Mouse (Mus musculus) adrenal gland, adult 8-10 months (tissue): Measurements from ENCODE around the gene H2afy. TPM values are rescaled to one million over a fixed set of nuclear protein-coding genes. Genes with fewer than 3 reads are reported as not detected.

Experiments used
- DNase-seq: peaks from one replicate; pipeline ENCODE4 v3.0.0; 2022
- total RNA-seq, 4 experiments: library from RNA; stranded (reverse); gene quantifications; 2 replicates each; pipeline ENCODE4 v1.2.4; 2022

Gene H2afy
- total RNA-seq, 4 experiments from 2014 or later, result 130 to 162 (median 139) TPM

DNA sequence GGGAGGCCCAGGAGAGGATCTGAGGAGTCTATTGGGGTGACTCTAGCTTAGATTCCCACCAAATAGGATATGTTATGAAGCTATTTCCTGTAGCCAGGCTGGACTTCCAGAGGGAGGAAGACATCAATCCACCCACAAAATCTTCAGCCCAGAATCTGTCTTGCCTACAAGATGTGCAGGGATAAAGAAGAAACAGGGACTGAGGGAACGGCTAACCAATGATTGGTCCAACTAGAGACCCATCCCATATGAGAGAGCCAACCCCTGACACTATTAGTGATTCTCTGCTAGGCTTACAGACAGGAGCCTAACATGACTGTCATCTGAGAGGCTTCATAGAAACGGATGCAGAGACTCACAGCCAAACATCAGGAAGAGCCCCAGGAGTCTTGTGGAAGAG is 7.9 kb upstream of the H2afy start:
- DNase-seq, result no peak

DNA sequence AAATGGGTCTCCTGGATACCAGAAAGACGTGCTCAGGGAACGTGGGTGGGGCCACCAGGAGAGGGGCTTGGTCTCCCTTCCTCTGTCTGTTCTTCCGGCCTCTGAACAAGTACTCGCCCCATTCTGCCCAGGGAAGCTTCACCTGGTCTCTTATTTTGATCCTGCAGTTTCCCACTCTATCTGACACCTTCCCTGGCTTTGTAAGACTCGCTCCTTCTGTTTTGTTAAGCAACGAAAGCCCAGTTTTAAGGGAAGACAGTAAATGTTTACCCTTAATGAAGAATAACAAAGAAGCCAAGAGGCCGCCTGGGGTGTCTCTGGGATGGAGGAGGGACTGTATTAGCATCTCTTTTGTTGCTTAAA is 7.0 kb upstream of the H2afy start:
- no peak for DNase-seq

DNA sequence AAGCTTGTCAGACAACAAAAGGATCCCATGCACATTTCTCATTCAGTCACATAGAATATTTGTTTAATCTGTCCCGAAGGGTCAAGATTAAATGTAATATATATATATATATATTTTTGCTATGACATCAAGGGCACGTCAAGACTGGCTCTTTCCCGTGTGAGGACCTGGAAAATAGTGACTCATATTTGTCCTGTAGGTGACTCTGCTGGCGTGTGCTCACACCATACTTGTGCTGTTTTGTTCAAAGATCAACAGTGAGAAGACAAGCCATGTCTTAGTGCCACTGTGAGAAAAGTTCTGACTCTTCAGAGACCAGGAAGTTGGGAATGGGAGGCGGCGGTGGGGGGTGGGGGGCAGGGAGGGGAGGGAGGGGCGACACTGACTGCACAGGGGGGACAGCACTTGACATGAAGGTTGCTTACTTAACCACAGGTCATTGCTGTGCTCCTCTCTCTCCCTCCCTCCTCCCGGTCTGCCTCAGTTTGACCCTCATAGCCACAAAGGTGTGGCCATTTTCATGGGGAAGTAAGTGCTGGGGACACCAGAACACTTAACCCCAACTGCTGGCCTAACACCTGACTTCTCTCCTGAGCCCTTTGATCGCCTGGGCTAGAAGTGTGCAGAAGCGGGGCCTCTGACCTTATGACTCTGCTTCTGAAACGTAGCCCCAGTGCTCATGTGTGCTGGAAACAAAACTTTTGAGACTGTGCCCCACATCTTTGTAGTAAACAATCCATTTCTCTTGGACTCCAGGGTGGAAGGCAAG is 6.4 kb upstream of the H2afy start:
- no peak for DNase-seq

DNA sequence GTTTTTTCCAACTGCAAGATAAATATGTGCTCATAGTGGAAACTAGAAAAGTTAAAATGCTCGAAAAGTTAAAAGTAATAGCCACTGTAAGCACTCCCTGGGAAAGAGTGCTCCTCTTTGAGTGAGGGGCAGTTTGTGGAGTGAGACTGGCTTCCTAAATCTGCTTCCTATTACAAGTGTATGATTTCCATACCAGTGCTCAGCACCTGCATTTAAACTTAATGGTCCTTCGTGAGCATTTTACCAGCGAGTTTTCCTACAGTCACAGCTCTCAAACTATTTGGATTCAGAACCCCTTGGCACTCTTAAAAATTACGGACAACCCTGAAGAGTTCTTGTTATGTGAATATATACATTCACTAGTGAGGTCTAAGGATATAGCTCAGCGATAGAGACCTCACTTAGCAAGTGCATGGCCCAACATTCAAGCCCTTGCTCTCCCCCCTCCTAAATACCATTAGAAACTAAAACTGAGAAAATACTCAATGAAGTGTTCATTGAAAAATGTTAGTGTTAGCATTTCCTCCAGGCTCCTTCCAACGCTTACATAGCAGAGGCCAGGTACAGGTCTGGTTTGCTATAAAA is 3.1 kb upstream of the H2afy start:
- no peak for DNase-seq

DNA sequence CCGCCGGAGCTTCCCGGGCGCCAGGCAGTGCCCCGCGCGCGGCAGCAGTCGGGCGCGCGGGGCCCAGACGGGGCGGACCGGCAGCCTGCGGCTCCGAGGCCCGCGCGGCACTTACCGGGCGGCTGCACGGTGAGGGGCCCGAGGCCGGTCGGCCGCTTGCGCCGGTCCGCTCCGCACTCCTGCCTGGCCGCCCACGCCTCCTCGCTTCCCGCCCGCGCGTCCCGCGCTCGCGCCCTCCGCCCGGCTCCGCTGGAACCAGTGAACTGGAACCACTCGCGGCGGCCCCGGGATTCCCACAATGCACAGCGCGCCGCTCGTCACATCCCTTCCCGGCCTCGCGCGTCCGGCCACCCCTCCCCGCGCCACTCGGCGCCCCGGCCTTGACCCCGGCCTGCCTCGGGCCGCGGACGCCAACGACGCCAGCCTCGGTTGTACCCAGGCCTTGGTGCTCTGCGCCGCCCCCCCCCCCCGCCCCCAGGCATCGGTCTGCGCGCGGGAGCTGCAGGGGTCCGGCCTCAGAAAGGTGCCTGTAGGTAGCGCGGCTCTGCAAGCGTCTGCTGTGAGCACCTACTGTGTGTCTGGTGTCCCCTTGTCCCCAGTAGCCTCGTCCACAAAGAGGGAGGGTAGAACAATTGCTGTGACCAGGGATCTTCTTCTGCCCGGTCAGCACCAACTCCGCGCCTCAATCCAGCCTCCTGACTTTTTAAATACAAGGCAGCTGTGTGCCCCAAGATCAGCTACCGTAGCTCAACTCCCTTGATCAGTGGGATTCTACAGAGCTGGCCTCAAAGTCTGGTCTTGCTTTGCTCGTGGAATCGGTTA is 719 bp downstream of the H2afy start:
- peak; percentile 89 for DNase-seq

GRCm38 (mm10) chr13:56134631-56135181 is 1.5 kb downstream of the H2afy start:
- DNase-seq, result no peak

- no peak for DNase-seq
Measured at GRCm38 (mm10) chr13:56134031-56134430, 2.1 kb downstream of the H2afy start.

DNA sequence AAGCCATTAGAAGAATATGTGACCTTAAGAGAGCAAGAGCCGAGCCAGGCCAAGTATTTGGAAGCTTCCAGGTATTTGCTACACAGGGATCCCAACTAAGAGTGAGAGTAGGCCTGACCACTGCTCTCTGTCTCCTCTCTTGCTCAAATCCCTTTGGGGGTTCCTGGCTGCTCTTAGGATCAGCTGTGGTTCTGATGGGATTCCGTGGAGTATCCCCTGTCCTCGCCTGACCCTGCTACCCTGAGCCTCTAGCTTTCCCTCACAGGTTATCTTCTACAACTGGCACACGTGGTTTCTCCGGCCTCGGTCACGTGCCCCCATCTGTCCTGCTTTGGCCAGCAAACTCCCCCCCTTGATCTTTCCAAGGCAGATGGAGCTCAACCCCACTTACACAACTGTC is 3.2 kb downstream of the H2afy start:
- no peak for DNase-seq

DNA sequence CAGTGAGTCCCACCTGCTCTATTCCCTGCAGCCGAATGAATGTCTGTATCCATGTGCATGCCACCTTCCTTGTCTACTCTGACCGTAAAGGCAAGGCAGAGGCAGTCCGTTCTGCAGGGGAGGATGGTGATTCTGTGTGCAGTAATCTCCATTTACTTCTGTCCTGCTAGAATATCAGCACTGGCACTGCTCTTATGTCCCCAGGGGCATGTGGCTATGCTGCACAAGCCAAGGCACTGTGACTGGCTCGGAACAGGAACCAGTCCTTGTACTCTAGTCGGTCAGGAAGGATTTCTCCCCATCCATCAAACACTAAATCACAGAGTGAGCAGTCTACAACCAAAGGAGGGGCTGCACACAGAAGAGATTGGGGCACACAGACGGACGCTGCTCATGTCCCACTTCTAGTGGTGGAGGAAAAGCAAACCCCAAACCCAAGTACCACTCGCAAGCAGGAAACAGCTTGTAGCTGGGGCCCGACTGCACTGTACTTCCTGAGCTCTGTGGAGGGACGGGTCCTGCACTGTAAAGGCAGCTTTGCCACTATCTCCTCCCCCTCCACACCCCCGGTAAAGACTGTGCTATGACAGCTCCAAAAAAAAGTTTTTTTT is 3.7 kb downstream of the H2afy start:
- no peak for DNase-seq

DNA sequence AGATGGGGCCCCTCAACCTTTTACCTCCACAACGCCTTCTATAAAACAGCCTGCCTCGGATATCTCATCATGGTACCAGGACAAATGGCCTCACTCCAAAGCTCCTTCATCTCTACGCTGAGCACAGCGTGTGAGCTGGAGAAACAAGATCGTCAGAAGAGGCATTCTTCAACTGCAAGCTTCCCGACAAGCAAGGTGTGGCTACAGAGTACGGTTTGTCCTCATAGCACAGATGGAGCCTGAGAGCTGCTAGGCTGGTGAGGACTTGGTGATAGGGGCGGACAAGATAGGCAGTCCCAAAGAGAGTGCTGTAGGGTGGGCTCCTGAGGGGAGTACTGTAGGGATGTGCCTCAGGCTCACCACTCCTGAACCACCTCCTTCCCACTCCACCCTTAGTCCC is 5.6 kb downstream of the H2afy start:
- DNase-seq, result no peak

GRCm38 (mm10) chr13:56129578-56129977 is 6.6 kb downstream of the H2afy start:
- no peak for DNase-seq

- no peak for DNase-seq
Measured at GRCm38 (mm10) chr13:56129014-56129413, 7.1 kb downstream of the H2afy start.

DNA sequence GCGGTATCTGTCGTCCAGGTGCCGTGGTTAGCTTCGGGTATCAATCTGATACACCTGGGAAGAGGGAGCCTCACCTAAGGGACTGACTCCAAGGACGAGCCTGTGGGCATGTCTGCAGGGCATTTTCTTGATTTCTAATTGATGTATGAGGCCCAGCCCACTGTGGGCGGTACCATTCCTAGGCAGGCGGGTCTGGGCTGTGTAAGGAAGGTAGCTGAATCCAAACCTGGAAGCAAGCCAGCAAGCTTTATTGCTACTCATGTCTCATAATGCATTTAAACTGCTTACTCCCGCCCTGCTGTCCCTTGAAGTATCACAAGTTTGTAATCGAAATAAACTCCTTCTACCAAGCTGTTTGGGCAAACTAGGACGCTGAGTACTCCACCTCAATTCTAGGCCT is 10.5 kb downstream of the H2afy start:
- no peak for DNase-seq

DNA sequence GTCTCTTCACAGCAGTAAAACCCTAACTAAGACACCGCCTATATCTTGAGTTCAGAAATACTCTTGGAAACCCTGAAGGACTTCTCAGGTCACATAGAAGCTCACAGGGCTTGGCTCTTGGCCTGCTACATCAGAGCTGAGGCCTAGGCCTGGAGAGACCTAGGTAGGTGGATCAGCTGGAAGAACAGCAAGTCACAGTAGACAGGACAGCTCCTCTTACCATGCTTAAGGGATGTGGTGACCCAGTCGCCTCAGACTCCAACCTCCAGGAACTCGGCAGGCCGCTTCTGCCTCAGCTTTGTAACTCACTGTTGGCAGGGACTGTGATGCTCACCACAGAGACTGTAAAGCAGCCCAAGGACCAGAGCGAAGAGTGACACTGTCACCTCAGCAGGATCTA is 13.1 kb downstream of the H2afy start:
- no peak for DNase-seq

DNA sequence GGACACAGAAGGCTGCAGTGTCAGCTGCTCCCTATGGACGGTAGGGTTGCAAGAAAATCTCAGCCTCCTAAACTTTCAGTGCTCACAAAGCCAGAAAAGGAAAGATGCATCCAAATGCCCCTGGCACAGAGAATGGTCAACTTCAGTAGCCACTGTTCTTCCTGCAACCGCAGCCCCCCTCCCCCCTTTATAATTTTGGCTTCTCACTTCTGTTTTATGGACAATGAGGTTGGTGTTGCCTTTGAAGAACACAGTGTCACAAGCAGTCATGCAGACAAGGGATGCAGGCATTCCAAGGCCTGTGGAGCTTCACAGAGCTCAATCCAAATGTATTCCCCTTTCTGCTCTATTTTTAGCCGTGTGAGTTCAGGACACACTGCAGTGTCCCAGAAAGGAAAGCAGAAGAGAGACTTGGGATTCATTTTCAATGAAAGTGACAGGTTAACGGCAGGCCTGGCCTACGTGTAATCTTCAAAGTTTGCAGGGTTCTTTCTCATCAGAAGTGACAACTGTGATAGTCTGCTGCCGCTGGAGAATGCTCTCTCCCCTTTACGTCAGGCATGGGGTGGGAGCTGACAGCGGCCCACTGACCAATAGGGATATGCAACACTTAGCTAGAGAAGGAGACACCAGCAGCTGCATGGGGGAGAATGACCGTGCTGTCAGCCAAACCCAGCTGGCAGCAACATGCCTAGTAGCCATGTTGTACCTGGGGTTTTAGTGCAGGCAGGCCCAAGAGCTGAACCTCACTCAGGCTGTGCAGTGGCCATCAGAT is 18.0 kb downstream of the H2afy start:
- DNase-seq, result no peak

DNA sequence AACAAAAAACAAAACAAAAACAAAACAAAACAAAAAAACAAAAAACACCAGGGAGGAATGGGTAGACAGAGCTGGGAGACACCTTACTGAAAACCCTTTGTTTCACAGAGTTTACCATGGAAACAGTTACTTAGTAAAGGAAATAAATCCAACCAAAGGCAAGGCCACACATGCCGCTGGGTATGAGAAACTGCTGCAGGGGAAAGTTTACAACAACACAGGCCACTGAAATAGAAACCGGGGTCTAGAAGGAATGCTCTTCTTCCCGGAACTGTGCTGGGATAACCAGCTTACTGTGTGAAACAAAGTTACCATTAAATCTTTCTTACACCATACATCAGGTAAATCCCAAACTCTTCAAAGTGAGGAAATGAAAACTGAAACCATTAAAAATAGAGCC is 20.3 kb downstream of the H2afy start:
- no peak for DNase-seq

GRCm38 (mm10) chr13:56115386-56115785 is 20.8 kb downstream of the H2afy start:
- no peak for DNase-seq

DNA sequence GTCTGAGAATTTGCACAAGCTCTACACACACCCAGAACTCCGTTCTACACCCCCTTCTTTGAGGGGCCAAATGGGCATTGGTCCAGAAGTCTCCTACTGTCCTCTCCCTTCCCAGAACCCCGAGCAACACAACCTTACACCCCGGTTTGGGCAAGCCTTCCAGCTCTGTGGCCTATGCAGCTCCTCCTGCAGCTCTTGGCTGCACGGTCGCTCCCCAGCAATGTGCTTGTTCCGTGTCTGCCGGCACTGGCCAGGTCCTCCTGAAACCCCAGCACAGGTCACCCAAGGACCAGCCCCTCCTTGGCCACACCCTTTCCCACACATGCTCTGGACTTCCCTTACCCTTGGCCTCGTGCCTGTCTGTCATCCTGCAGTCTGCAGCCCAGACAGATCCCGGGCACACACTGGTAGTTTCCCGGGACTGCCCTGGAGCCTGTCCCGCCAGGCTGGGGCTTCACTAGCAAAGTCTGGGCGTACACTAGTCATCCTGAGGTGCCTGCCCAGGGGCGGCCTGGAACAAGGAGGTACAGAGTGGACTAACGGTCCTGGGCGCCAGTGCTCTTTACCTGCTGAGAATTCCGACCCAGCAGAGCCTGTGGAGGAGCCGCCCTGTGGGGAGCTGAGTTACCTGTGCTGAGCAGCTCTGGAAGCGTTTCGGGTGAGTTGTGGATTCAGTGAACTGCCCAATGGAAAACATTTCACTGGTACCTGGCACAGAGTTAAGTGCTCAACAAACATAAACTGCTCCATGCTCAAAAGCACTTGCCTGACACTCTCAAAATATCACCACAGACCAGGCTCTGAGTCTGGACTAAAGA is 22.5 kb downstream of the H2afy start:
- DNase-seq, result no peak

DNA sequence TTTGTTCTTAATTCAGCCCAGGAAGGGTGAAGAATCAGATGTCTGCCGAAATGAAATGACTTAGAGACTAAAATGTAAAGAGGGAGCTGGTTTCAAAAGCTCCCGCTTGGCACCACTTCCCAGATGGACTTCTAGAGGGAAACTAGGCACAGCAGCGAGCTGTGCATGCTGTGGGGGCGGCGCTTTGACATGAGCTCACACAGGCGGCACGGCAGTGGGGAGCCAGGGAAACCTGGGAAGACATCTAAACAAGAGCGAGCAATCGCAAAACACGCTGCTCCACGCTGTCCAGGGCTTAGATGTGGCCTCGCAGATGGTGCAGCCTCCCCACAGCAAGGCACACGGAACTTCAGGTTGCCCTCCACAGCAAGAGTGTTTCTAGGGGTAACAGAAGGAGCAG is 23.2 kb downstream of the H2afy start:
- no peak for DNase-seq

- no peak for DNase-seq
Measured at GRCm38 (mm10) chr13:56112496-56112895, 23.7 kb downstream of the H2afy start.

GRCm38 (mm10) chr13:56111601-56112000 is 24.6 kb downstream of the H2afy start:
- DNase-seq, result no peak
